Mouse (Mus musculus) liver, embryonic 12.5 days (tissue): ENCODE measurements around the gene 6430571L13Rik. TPM values are rescaled to one million over a fixed set of nuclear protein-coding genes. Genes with fewer than 3 reads are reported as not detected.
A peak's percentile ranks its signal among the peaks of the same experiment; 100 is the strongest.
"Not testable (repeated sequence)": the region's sequence is repeated elsewhere in the genome, so short reads cannot be mapped to it uniquely, and the experiment has no call there.

Source experiments
- ATAC-seq: fragments of 200-750 bp; cut with Nextera tagmentation; 2 replicates; pipeline ENCODE4 v1.8.0; 2017; ENCODE audit warnings: moderate number of reproducible peaks, mild to moderate bottlenecking, moderate library complexity
- H3K27ac ChIP-seq: fragments of 300-500 bp; sonication (generic); 2 replicates; pipeline ENCODE4 v1.5.1; 2016; ENCODE audit warnings: mild to moderate bottlenecking
- H3K27me3 ChIP-seq: fragments of 300-500 bp; sonication (generic); replicated peaks from 2 replicates; pipeline ENCODE4 v1.6.1; 2016; ENCODE audit warnings: mild to moderate bottlenecking, moderate library complexity
- H3K36me3 ChIP-seq: fragments of 300-500 bp; sonication (generic); 2 replicates; pipeline ENCODE4 v1.6.1; 2016; ENCODE audit warnings: mild to moderate bottlenecking, moderate library complexity
- H3K4me1 ChIP-seq: fragments of 300-500 bp; sonication (generic); 2 replicates; pipeline ENCODE4 v1.6.1; 2016
- H3K4me2 ChIP-seq: fragments of 300-500 bp; sonication (generic); 2 replicates; pipeline ENCODE4 v1.6.1; 2016; ENCODE audit warnings: mild to moderate bottlenecking, moderate library complexity
- H3K4me3 ChIP-seq: fragments of 300-500 bp; sonication (generic); 2 replicates; pipeline ENCODE4 v1.5.1; 2016; ENCODE audit warnings: mild to moderate bottlenecking, moderate library complexity
- H3K9ac ChIP-seq: fragments of 300-500 bp; sonication (generic); 2 replicates; pipeline ENCODE4 v1.6.1; 2016; ENCODE audit warnings: mild to moderate bottlenecking, moderate library complexity
- H3K9me3 ChIP-seq: fragments of 300-500 bp; sonication (generic); replicated peaks from 2 replicates; pipeline ENCODE4 v1.6.1; 2016; ENCODE audit warnings: mild to moderate bottlenecking, moderate library complexity
- WGBS: fragments of 180-500 bp; shearing (Covaris S2); methylation state at CpG from one replicate; pipeline ENCODE4 v1.1.7; 2016; ENCODE audit not compliant: insufficient replicate concordance; 5-methylcytosine and 5-hydroxymethylcytosine counted together
- polyA plus RNA-seq: library from polyadenylated mRNA; unstranded; fragments of >200 nt; fragmentation: Nextera tagmentation; extraction: Ambion mirVana; gene quantifications from 2 replicates; pipeline ENCODE4 v1.2.1, GENCODE M21; 2016

The 6430571L13Rik gene
- polyA plus RNA-seq, 1 experiment from 2014 or later, result 0.06 TPM

DNA sequence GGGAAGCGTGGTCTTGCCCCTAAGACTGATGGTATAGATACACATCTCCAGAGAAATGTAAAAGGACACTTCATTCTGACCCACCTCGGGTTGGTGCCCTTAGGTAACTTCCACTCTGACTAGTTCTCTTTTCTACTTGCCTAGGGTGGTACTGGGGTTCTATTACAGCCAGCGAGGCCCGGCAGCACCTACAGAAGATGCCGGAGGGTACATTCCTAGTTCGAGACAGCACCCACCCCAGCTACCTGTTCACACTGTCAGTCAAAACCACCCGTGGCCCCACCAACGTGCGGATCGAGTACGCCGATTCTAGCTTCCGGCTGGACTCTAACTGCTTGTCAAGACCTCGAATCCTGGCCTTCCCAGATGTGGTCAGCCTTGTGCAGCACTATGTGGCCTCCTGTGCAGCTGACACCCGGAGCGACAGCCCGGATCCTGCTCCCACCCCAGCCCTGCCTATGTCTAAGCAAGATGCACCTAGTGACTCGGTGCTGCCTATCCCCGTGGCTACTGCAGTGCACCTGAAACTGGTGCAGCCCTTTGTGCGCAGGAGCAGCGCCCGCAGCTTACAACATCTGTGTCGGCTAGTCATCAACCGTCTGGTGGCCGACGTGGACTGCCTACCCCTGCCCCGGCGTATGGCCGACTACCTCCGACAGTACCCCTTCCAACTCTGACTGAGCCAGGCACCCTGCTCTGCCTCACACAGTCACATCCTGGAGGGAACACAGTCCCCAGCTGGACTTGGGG lies 40.0 kb upstream of the 6430571L13Rik start:
- peak overlapping the region; percentile 55; the same call in 1 of the 2 replicates for H3K27ac ChIP-seq
- H3K4me2 ChIP-seq, result no peak overlapping the region
- 0 out of 2 replicates have a peak, but pooled peaks cover 4% of the 10 kb centered on the region for H3K27me3 ChIP-seq
- peaks cover 93% of the 10 kb centered on the region for H3K4me1 ChIP-seq
- no peak for ATAC-seq
- no peaks in the 10 kb centered on the region for H3K9me3 ChIP-seq
- H3K4me3 ChIP-seq, result no peak overlapping the region
- H3K36me3 ChIP-seq, result peaks cover 39% of the 10 kb centered on the region
- no peak overlapping the region for H3K9ac ChIP-seq
- WGBS, result 90% methylated on average over 30 of the region's 30 CpGs

DNA sequence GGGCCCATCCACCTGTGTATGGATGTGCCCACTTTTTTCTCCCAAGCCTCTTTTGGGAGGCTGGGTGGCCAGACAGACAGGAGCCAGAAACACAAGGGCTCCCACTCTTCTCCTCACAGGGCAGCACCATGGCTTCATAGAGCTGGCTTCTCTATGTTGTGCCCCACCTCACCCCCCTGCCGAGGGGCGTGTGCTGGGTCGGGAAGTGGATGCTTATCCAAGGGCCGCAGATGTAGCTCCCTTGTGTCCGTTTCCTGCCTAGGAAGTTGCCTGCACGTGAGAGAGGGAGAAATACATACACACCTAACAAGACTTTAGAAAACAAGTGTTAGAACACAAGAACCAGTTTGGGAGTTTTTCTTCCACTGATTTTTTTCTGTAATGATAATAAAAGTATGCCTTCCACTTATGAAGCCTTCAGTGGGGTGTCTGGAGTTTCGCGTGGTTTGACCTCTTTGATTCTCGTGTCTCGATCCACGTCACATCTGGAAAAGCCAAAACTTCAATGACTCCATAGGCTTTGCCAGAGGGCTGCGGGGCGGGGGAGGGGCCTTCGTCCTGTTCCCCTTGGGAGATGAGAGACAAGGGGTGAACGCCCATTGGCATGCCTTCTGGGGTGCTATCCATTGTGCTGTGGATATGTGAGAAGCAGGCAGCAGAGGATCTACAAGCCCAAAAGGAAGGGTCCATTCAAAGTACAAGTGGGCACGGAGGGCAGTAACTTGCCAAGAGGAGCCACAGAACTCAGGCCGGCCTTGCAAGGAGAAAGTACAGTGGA lies 38.7 kb upstream of the 6430571L13Rik start:
- no peak for ATAC-seq
- H3K9me3 ChIP-seq, result no peaks in the 10 kb centered on the region
- H3K4me3 ChIP-seq, result no peak overlapping the region
- H3K36me3 ChIP-seq, result peaks cover 39% of the 10 kb centered on the region
- 0 out of 2 replicates have a peak overlapping the region, but pooled peaks have one; percentile 1 for H3K9ac ChIP-seq
- H3K4me2 ChIP-seq, result peak overlapping the region; percentile 37
- H3K27me3 ChIP-seq, result 0 out of 2 replicates have a peak, but pooled peaks cover 4% of the 10 kb centered on the region
- H3K4me1 ChIP-seq, result peaks cover 98% of the 10 kb centered on the region
- H3K27ac ChIP-seq, result peak overlapping the region; percentile 55; the same call in 1 of the 2 replicates
- WGBS, result 59% methylated on average over 17 of the region's 17 CpGs

DNA sequence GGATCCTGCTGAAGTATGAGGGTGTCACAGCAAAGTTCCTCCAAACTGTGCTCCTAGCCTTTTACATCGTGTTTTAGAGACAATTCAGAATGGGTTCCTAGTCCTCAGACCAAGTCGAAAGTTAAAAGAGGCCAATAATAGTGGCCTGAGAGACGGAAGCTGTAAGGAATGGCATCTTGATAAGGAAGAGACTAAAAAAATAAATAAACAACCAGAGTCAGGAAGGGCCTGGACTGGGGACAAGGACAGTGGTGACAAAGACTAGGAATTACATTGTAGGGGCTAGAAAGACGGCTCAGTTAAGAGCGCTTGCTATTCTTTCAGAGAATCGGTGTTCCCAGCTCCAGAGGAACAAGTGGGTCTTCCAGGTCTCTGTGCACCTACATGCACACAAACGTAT lies 37.8 kb upstream of the 6430571L13Rik start:
- Histone ChIP-seq H3K4me3 (no peak overlapping the region), H3K4me2 (no peak overlapping the region), H3K36me3 (peaks cover 39% of the 10 kb centered on the region), H3K27ac (peak overlapping the region; percentile 55), H3K9ac (no peak overlapping the region), H3K27me3 (0 out of 2 replicates have a peak, but pooled peaks cover 4% of the 10 kb centered on the region), H3K9me3 (no peaks in the 10 kb centered on the region), H3K4me1 (peaks cover 100% of the 10 kb centered on the region)
- 65% methylated on average over 7 of the region's 7 CpGs for WGBS
- no peak for ATAC-seq

DNA sequence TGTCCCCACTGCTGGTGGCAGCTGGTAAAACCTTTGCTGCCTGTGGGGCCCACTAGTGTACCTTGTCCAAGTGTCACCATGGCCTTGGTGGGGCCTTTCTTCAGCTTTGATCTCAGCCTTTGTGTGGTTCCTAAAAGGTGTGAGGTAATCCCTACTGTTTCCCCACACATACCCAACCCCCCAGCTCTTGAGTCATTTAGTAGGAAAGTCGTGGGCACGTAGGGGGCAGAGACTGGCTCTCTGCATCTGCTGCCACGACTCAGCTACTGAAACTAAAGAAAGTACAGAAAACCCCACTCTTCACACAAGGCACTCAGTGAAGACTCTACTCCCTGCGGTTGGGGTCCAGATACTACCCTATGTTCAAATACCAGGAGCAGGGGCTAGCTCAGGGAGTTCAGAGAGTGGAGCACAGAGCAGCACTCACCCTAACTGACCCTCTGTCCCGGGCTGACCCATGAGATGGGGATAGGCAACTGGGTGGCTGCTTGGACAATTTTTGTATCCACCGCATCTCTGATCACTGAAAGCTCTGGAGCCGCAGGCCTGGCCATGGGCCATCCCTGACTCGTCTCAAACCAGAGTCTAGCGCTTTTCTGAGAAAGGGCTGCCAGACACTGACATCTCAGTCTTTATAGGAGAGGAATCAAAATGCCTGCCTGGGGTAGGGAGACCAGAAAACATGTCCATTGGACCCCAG lies 37.1 kb upstream of the 6430571L13Rik start:
- WGBS, result 74% methylated on average over 9 of the region's 9 CpGs

DNA sequence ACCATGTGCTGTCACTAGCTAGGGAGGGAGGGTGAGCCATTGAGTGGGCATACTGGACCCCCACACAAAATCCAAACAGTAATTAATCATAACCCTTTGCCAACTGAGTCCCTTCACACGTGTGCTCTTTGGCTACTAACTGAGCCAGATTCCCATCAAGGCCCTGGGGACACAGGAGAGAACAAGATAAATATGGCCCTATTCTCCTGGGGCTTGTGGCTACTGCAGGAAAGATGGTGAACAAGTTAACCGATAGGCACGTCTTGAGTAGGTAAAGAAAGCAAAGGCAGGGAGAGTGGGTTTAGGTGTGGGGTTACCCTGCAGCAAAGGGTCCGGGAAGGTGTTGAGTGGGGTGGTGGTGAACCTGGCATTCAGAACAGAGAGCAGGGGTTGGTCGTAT lies 36.5 kb upstream of the 6430571L13Rik start:
- peaks cover 99% of the 10 kb centered on the region for H3K4me1 ChIP-seq
- 73% methylated on average over 5 of the region's 5 CpGs for WGBS
- ATAC-seq, result no peak
- peak overlapping the region; percentile 61 for H3K27ac ChIP-seq
- 0 out of 2 replicates have a peak, but pooled peaks cover 4% of the 10 kb centered on the region for H3K27me3 ChIP-seq
- peak overlapping the region; percentile 45 for H3K4me2 ChIP-seq
- peaks cover 39% of the 10 kb centered on the region for H3K36me3 ChIP-seq
- no peak overlapping the region for H3K4me3 ChIP-seq
- H3K9me3 ChIP-seq, result no peaks in the 10 kb centered on the region
- H3K9ac ChIP-seq, result peak overlapping the region; percentile 52

More for the DNA sequence above, 37.1 kb upstream of the 6430571L13Rik start:
- H3K27me3 ChIP-seq, result 0 out of 2 replicates have a peak, but pooled peaks cover 4% of the 10 kb centered on the region
- H3K4me1 ChIP-seq, result peaks cover 100% of the 10 kb centered on the region
- peaks cover 39% of the 10 kb centered on the region for H3K36me3 ChIP-seq
- no peak overlapping the region for H3K4me2 ChIP-seq
- no peak overlapping the region for H3K9ac ChIP-seq
- no peak for ATAC-seq
- no peak overlapping the region for H3K4me3 ChIP-seq
- peak overlapping the region; percentile 55 for H3K27ac ChIP-seq
- H3K9me3 ChIP-seq, result no peaks in the 10 kb centered on the region

DNA sequence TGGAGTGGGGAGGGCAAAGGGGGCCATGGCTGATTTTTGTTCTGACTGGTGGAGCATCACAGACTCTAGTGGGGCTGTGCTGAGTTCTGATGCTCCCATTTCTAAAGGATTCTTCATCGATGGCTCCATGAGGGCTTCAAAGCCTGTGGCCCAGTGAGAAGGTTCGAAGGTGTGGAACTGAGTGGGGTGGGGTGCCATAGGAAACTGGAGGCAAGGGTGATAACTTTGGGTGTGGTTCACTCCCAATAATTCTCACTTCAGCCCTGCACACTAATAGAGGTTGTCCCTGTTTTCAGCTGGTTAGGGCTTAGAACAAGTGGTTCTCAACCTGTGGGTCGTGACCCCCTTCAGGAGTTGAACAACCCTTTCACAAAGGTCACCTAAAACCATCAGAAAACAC lies 36.0 kb upstream of the 6430571L13Rik start:
- peak overlapping the region; percentile 61 for H3K27ac ChIP-seq
- H3K9me3 ChIP-seq, result no peaks in the 10 kb centered on the region
- WGBS, result 50% methylated on average over 3 of the region's 3 CpGs
- H3K4me1 ChIP-seq, result peaks cover 94% of the 10 kb centered on the region
- 0 out of 2 replicates have a peak, but pooled peaks cover 4% of the 10 kb centered on the region for H3K27me3 ChIP-seq
- peak overlapping the region; percentile 52 for H3K9ac ChIP-seq
- no peak overlapping the region for H3K4me3 ChIP-seq
- ATAC-seq, result peak; percentile 66; the same call in 1 of the 2 replicates
- peaks cover 39% of the 10 kb centered on the region for H3K36me3 ChIP-seq
- peak overlapping the region; percentile 45 for H3K4me2 ChIP-seq

DNA sequence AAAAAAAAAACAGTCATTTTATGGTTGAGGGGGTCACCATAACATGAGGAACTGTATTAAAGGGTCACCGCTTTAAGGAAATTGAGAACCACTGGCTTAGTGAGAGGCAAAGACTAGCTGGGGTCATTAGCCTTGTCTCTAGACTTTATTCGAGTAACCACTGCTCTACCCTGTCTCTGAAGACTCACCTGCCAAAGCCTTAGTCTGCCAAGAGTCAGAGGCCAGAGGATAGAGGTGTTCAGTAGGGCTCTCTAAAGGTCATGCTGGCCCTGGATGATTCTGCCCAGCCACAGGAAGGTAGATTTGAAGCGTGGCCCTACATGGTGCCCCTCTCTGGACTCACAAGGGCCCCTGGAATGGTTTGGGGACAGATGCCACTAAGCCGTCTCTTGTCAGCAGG lies 35.4 kb upstream of the 6430571L13Rik start:
- H3K4me2 ChIP-seq, result no peak overlapping the region
- no peak for ATAC-seq
- H3K9me3 ChIP-seq, result no peaks in the 10 kb centered on the region
- peak overlapping the region; percentile 58 for H3K27ac ChIP-seq
- H3K4me1 ChIP-seq, result peaks cover 88% of the 10 kb centered on the region
- H3K4me3 ChIP-seq, result no peak overlapping the region
- H3K9ac ChIP-seq, result 0 out of 2 replicates have a peak overlapping the region, but pooled peaks have one; percentile 6
- WGBS, result 72% methylated on average over 4 of the region's 4 CpGs
- peaks cover 36% of the 10 kb centered on the region for H3K36me3 ChIP-seq
- 0 out of 2 replicates have a peak, but pooled peaks cover 4% of the 10 kb centered on the region for H3K27me3 ChIP-seq

DNA sequence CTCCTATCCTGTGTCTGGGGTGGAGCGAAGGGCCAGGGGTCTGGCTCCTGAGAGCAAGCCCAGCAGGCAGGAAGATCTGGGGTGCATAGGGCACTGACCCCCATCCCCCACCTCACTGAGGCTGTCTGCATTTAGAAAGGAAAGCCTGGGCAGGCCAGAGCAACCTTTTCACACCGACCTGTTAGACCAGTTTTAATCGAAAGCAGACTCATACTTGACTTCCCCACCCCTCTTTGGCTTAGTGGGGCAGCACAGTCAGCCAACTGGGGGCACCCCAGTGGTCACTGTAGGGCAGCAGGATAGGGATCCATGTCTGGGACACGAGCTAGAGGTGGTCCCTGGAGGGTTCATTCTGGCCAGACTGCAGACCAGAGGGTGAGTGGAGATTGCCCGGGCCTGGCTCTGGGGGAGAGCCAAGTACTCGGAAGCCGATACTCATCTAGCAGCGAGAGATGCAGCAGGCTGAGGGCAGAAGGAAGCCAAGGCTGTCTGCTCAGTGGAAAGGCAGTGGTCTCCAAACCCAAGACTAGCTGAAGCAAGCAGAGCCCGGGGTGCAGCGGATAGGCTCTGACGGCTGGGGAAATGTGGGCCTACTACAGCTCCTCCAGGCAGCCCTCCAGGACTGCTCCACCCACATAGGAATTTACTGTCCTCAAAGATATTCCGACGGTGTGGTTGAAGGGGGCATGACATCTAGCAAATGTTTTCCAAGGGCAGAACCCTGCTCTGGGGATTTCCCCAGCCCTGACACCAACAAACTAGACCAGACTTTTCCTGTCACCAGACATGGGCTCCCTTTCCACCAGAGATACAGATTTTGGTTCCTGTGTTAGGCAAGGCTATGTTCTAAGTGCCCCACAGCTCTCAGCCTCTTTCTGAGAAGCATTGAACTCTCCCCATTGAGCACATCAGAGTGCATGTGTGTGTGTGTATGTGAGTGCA lies 34.5 kb upstream of the 6430571L13Rik start:
- H3K4me2 ChIP-seq, result no peak overlapping the region
- H3K4me1 ChIP-seq, result peaks cover 80% of the 10 kb centered on the region
- 68% methylated on average over 13 of the region's 13 CpGs for WGBS
- no peaks in the 10 kb centered on the region for H3K9me3 ChIP-seq
- no peak for ATAC-seq
- H3K36me3 ChIP-seq, result peaks cover 28% of the 10 kb centered on the region
- H3K4me3 ChIP-seq, result no peak overlapping the region
- H3K27ac ChIP-seq, result peak overlapping the region; percentile 58
- no peaks in the 10 kb centered on the region for H3K27me3 ChIP-seq
- H3K9ac ChIP-seq, result no peak overlapping the region

DNA sequence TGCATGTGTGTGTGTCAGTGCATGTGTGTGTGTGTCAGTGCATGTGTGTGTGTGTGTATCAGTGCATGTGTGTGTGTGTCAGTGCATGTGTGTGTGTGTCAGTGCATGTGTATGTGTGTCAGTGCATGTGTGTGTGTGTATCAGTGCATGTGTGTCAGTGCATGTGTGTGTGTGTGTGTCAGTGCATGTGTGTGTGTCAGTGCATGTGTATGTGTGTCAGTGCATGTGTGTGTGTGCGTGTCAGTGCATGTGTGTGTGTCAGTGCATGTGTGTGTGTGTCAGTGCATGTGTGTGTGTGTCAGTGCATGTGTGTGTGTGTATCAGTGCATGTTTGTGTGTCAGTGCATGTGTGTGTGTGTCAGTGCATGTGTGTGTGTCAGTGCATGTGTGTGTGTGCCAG lies 33.7 kb upstream of the 6430571L13Rik start:
- H3K4me2 ChIP-seq, H3K9me3 ChIP-seq, H3K4me3 ChIP-seq, ATAC-seq, H3K27me3 ChIP-seq: not testable (repeated sequence)
- H3K36me3 ChIP-seq, result peaks cover 20% of the 10 kb centered on the region
- H3K4me1 ChIP-seq, result peaks cover 78% of the 10 kb centered on the region
- 92% methylated on average over 1 of the region's 1 CpGs for WGBS
- H3K27ac ChIP-seq, result peak overlapping the region; percentile 79
- H3K9ac ChIP-seq, result peak overlapping the region; percentile 55; the same call in 1 of the 2 replicates

DNA sequence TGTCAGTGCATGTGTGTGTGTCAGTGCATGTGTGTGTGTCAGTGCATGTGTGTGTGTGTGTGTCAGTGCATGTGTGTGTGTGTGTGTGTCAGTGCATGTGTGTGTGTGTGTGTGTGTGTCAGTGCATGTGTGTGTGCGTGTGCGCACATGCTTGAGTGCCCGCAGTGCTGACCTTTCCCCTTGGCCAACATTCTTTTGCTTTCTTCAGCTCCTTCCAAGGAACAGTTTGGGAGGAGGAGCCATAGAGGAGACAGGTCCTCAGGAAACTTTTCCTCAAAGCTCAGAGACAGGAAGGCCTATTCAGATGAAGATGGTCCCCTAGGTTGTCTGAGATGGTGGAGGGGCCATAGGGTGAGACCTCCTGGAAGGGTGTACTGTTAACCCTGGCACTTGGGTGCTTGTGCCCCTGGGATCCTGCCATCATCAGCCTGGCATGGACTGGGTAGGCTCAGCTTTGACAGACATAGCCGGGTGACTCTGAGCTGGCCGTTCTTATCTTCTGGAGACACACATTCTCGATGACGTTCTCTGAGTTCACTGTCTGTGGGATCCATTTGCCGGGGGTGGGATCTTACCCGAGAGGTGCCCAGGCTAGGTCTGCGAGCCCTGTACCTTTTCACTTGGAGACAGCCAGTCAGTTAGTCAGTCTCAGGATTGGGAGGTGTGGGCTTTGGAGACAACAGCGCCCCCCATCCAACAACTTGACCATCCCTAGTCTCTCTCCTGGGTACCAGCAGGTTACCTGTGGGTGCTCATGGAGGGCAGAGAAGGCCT lies 33.1 kb upstream of the 6430571L13Rik start:
- WGBS, result 35% methylated on average over 11 of the region's 11 CpGs
- peaks cover 78% of the 10 kb centered on the region for H3K4me1 ChIP-seq
- H3K9ac ChIP-seq, result peak overlapping the region; percentile 55
- peaks cover 14% of the 10 kb centered on the region for H3K36me3 ChIP-seq
- no peaks in the 10 kb centered on the region for H3K27me3 ChIP-seq
- peak overlapping the region; percentile 58 for H3K4me2 ChIP-seq
- 0 out of 2 replicates have a peak overlapping the region, but pooled peaks have one; percentile 6 for H3K4me3 ChIP-seq
- H3K27ac ChIP-seq, result peak overlapping the region; percentile 79
- ATAC-seq, result peak; percentile 89
- no peaks in the 10 kb centered on the region for H3K9me3 ChIP-seq
